Mouse (Mus musculus) testis, adult 2 months (tissue): ENCODE results near the gene Mdga1.

Experiments used
- CTCF ChIP-seq: fragments of 200-500 bp; IDR thresholded peaks from 2 replicates; pipeline ENCODE4 v1.5.1; 2012; ENCODE audit warnings: low read depth, mild to moderate bottlenecking, inconsistent platforms, low read length, moderate library complexity; ENCODE audit not compliant: control insufficient read depth, insufficient read depth, insufficient replicate concordance
- POLR2A ChIP-seq: fragments of 200-500 bp; IDR thresholded peaks from 2 replicates; pipeline ENCODE4 v1.6.1; 2012; ENCODE audit warnings: low read depth, mild to moderate bottlenecking, inconsistent platforms, low read length, moderate library complexity; ENCODE audit not compliant: control insufficient read depth

- TF ChIP-seq POLR2A (no peak), CTCF (no peak)
Measured at GRCm38 (mm10) chr17:29831696-29832095, 138.2 kb downstream of the Mdga1 start.
